Mouse (Mus musculus) layer of hippocampus, adult 9-10 months (tissue): Measurements from ENCODE around the gene Slc4a7.
A peak's percentile ranks its signal among the peaks of the same experiment; 100 is the strongest.
"Not testable (repeated sequence)": the region's sequence is repeated elsewhere in the genome, so short reads cannot be mapped to it uniquely, and the experiment has no call there.

ENCODE experiments used
- DNase-seq: peaks from one replicate; pipeline ENCODE4 v3.0.0; 2022; ENCODE audit warnings: low spot score

Slc4a7 gene

DNA sequence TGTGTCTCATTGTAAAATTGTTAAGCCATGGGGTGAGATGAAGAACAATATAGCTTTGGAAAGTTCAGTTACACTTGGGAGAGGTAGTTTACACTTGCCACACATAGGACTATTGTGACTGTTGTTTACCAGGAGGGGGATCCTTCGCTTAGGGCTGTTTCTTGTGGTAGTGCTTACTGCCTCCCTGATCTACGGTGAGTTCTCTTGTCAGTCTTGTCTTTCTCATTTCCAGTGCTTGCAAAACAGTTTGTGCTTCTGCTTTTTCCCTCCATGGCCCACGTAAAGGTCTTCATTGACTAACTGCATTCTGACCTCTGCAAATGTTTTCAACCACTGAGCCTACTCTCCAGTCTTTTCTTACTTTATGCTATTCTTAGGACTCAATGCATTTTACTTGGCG, 98.3 kb downstream of the Slc4a7 start:
- no peak for DNase-seq

DNA sequence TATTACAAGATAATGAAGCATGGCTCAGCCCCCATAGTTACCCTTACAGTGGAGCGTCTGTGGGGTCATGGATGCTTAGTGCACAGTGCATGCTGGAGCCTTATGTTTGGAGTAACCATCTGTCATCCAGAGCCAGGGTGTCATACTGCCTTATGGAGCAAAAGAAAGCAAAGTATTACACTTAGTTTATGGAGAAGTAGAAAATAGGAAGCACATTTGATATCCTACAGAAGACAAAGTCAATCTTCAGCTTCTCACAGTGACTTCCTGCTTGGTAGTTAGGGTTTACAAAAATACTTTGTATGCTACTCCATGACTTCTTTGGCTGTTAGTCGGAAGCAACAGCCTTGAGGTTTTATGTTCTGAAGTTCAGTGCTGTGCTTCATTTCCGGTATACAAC, 98.7 kb downstream of the Slc4a7 start:
- DNase-seq: no peak

GRCm38 (mm10) chr14:14803115-14803514, 101.0 kb downstream of the Slc4a7 start, which contains the start of gene Nek10:
Gene Nek10 (plus strand): TSS chr14:14803415.
- not testable (repeated sequence) for DNase-seq

GRCm38 (mm10) chr14:14803921-14804517, 101.9 kb downstream of the Slc4a7 start:
- DNase-seq: no peak

DNA sequence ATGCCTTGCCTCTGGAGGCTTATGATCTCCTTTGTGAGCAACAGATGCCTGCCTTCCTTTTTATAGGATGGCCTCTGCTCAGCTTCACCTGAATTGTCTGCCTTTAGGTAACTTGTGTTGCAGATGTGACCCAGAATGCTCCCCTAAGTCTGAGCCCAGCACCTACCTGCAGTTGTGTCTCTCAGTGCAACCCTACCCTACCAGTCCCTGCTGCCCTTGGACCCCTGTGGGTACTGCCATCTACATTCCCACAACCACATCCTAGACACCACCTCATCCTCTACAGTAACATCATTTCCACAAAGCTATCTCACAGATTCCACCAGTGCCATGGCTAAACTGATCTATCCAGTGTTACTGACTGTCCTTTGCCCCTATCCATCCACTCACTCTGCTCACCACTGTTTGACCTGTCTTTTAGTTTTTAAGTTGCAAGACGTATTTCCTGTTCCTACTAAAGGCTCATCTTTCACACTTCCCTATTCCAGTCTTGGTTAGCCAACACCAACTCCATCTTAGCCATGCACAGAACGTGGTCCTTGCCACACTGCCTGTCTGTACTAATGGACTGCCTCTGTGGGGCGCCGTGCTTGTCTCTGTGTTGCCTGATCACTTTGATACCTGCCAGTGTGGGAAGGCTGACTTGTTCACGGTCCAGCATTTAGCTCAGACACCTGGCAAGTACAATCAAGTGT, 102.6 kb downstream of the Slc4a7 start:
- DNase-seq: no peak

- DNase-seq: peak; percentile 39
These were observed 130.6 kb downstream of the Slc4a7 start for GRCm38 (mm10) chr14:14832520-14833240.

DNA sequence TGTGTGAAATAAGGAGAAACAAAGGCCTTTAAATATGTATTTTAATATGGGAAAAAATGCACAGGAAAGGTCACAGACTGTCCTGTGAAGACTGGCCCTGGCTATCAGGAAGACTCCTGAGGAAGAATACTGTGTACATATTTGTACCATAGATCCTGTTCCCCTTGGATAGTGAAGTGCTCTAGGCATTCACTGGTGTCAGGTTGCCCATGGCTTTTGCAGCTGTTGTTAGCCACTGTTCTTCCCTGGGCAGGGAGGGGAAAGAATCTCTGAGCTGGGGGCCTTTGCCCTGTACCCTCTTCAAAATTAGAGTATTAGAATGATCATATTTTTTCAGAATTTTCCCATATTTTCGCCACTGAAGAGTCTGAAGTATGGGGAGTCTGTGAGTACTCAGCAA, 131.4 kb downstream of the Slc4a7 start:
- DNase-seq: no peak

DNA sequence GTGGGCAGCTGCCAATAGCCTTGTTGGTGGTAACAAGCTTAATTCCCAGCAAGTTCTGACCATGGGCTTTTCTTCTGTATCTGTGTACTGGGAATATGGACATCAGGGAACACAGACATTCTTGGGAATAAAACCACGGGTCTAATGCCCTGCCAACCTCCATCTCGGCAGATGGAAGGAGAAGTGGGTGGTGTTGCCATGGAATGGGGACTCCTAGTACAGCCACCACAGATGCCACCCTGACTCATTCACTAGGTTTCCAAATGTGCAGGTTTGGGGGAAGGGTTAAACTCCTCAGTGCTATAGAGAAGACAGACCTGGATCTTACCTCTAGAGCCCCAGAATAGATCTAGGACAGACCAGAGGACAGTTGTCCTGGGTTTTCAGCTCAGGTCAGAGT, 132.2 kb downstream of the Slc4a7 start:
- DNase-seq: peak; percentile 40

GRCm38 (mm10) chr14:14837627-14838026, 135.5 kb downstream of the Slc4a7 start:
- DNase-seq: no peak

DNA sequence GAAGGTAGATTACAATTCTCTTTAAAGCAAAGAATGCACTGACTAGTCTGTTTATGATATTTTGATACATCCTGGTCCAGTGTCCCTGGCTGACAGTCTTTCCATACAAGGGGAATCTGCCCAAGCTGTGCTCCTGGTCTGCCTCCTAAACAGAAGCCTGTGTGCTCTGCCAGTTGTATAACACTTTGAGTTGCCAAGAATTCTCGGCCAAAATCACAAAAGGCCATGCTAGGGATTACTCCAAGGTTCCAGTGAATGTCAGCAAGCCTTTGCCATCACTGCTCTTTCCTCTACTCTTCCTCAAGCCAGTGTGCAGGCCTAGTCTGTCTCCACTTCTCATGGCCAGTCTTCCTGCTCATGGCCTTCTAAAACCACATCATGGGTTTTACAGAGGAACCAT, 136.0 kb downstream of the Slc4a7 start:
- DNase-seq: no peak

DNA sequence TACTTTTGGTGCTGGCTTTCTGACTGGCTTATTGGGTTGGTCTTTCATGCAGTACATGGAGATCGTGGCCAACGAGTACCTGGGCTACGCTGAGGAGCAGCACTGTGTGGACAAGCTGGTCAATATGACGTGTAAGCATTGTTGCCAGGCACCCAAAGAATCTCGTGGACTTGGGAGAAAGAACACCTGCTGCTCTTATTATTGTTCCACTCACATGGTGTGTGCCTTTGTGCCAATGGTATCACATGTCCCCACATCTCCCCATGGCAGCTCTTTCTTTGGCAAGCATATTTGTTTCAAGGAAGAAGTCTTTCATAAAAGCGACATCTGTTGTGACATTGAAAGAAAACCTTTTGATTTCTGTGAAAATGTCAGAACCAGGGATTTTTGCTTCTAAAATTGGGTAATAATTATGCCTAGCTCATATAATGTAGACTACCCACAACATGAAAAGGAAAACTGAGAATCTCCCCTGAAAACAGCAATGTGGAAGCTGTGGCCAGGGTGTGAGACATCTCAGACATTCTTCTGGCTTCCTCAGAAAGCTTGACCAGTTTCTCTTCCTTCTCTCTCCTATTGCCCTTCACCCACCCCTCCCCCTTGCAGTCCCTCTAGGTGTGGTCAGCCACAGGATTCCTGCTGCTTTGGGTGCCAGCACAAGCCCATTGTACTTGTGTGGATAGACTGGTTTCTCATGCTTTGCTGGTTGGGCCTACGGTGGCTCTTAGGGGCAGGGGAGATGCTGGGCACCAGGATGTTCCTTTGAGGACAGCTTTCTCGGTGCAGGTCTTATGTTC, 140.9 kb downstream of the Slc4a7 start:
- DNase-seq: no peak
